Mouse (Mus musculus) heart, embryonic 12.5 days (tissue): ENCODE measurements around the gene Usp17lb. TPM values are rescaled to one million over a fixed set of nuclear protein-coding genes. Genes with fewer than 3 reads are reported as not detected.

Experiments used
- polyA plus RNA-seq: library from polyadenylated mRNA; unstranded; fragments of >200 nt; fragmentation: Nextera tagmentation; extraction: Ambion mirVana; gene quantifications from 2 replicates; pipeline ENCODE4 v1.2.1, GENCODE M21; 2016

Usp17lb gene
- polyA plus RNA-seq, 1 experiment from 2014 or later: not detected

Other genes with a start within 250 kb of the Usp17lb start
- gene Olfr655, start 240.8 kb downstream of the Usp17lb start, polyA plus RNA-seq: not detected in 2 replicates
- not detected in 2 replicates for gene Olfr656, start 228.6 kb downstream of the Usp17lb start, polyA plus RNA-seq
- not detected in 2 replicates for gene Olfr657, start 217.8 kb downstream of the Usp17lb start, polyA plus RNA-seq
- 0.05 TPM in 1 of 2 replicates, not detected in the other for gene Olfr658, start 195.3 kb downstream of the Usp17lb start, polyA plus RNA-seq
- not detected in 2 replicates for gene Olfr659, start 175.8 kb downstream of the Usp17lb start, polyA plus RNA-seq
- not detected in 2 replicates for gene Olfr661, start 156.1 kb downstream of the Usp17lb start, polyA plus RNA-seq
- gene Usp17le, start 65.1 kb downstream of the Usp17lb start, polyA plus RNA-seq: not detected in 2 replicates
- gene Usp17la, start 14.4 kb upstream of the Usp17lb start, polyA plus RNA-seq: not detected in 2 replicates
- gene Olfr665, start 35.4 kb upstream of the Usp17lb start, polyA plus RNA-seq: not detected in 2 replicates
- not detected in 2 replicates for gene Olfr666, start 53.3 kb upstream of the Usp17lb start, polyA plus RNA-seq
- not detected in 2 replicates for gene Olfr667, start 78.9 kb upstream of the Usp17lb start, polyA plus RNA-seq
- not detected in 2 replicates for gene Olfr668, start 85.5 kb upstream of the Usp17lb start, polyA plus RNA-seq
- gene Olfr669, start 91.6 kb upstream of the Usp17lb start, polyA plus RNA-seq: not detected in 2 replicates
- gene Olfr670, start 120.0 kb upstream of the Usp17lb start, polyA plus RNA-seq: not detected in 2 replicates
- not detected in 2 replicates for gene Olfr671, start 136.5 kb upstream of the Usp17lb start, polyA plus RNA-seq
- not detected in 2 replicates for gene Olfr672, start 159.4 kb upstream of the Usp17lb start, polyA plus RNA-seq
- gene Olfr675, start 185.9 kb upstream of the Usp17lb start, polyA plus RNA-seq: not detected in 2 replicates
- not detected in 2 replicates for gene Olfr676, start 190.1 kb upstream of the Usp17lb start, polyA plus RNA-seq
- gene Olfr677, start 208.8 kb upstream of the Usp17lb start, polyA plus RNA-seq: not detected in 2 replicates
- gene Olfr678, start 221.9 kb upstream of the Usp17lb start, polyA plus RNA-seq: not detected in 2 replicates
- not detected in 2 replicates for gene Olfr679, start 238.6 kb upstream of the Usp17lb start, polyA plus RNA-seq